Mouse (Mus musculus) forebrain, embryonic 10.5 days (tissue): ENCODE results near the gene Sdk1. TPM values are rescaled to one million over a fixed set of nuclear protein-coding genes. Genes with fewer than 3 reads are reported as not detected.
A peak's percentile ranks its signal among the peaks of the same experiment; 100 is the strongest.

ENCODE experiments used
- DNase-seq: peaks from one replicate; pipeline ENCODE4 v3.0.0-alpha.2; 2017; ENCODE audit warnings: low spot score; ENCODE audit errors: extremely low spot score
- H3K27ac ChIP-seq: fragments of 300-500 bp; sonication (generic); 2 replicates; pipeline ENCODE4 v1.5.1; 2016; ENCODE audit warnings: mild to moderate bottlenecking
- H3K27me3 ChIP-seq: fragments of 300-500 bp; sonication (generic); 2 replicates; pipeline ENCODE4 v1.6.1; 2016; ENCODE audit warnings: mild to moderate bottlenecking; ENCODE audit not compliant: poor library complexity, severe bottlenecking
- H3K36me3 ChIP-seq: fragments of 300-500 bp; sonication (generic); replicated peaks from 2 replicates; pipeline ENCODE4 v1.6.1; 2016; ENCODE audit warnings: mild to moderate bottlenecking, moderate library complexity
- H3K4me1 ChIP-seq: fragments of 300-500 bp; sonication (generic); 2 replicates; pipeline ENCODE4 v1.6.1; 2016
- H3K4me3 ChIP-seq: fragments of 300-500 bp; sonication (generic); 2 replicates; pipeline ENCODE4 v1.5.1; 2016; ENCODE audit warnings: mild to moderate bottlenecking, moderate library complexity
- H3K9me3 ChIP-seq: fragments of 300-500 bp; sonication (generic); 2 replicates; pipeline ENCODE4 v1.6.1; 2016; ENCODE audit warnings: mild to moderate bottlenecking, moderate library complexity
- WGBS: fragments of 180-500 bp; shearing (Covaris S2); methylation state at CpG from one replicate; pipeline ENCODE4 v1.1.7; 2016; 5-methylcytosine and 5-hydroxymethylcytosine counted together
- polyA plus RNA-seq: library from polyadenylated mRNA; unstranded; fragments of >200 nt; fragmentation: Nextera tagmentation; extraction: Ambion mirVana; gene quantifications from 2 replicates; pipeline ENCODE4 v1.2.1, GENCODE M21; 2016

Sdk1 gene
- polyA plus RNA-seq, 1 experiment from 2014 or later, result 0.58 TPM

DNA sequence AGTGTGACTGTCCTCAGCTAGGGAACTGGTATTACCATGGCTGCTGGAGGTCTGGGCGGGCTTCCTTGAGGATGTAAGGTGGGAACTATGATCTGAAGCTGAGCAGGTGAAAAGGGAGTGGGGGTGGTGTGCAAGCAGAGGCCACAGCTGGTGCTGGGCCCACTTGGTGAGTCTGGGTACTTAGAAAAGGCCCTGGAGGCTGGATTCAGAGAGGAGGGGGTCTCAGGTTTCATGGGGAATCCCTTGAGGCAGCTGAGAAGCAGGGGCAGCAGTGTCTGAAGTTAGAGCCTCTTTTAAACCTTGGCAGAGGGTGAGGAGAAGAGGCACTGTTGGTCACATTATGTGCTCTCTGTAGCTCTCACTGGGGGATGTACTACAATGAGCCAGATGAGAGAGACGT, 163.4 kb downstream of the Sdk1 start:
- Histone ChIP-seq H3K27ac (peak overlapping the region; percentile 25; the same call in 1 of the 2 replicates), H3K4me3 (no peak overlapping the region), H3K36me3 (no peaks in the 10 kb centered on the region), H3K4me1 (peaks cover 20% of the 10 kb centered on the region), H3K27me3 (no peaks in the 10 kb centered on the region), H3K9me3 (no peaks in the 10 kb centered on the region)
- no peak for DNase-seq
- WGBS, result 20% methylated on average over 2 of the region's 2 CpGs

- H3K4me3 ChIP-seq, result no peak overlapping the region
- H3K27me3 ChIP-seq, result no peaks in the 10 kb centered on the region
- no peaks in the 10 kb centered on the region for H3K9me3 ChIP-seq
- no peak for DNase-seq
- H3K36me3 ChIP-seq, result no peaks in the 10 kb centered on the region
- H3K4me1 ChIP-seq, result peaks cover 20% of the 10 kb centered on the region
- 76% methylated on average over 7 of the region's 7 CpGs for WGBS
- H3K27ac ChIP-seq, result no peak overlapping the region
These were observed 165.6 kb downstream of the Sdk1 start for GRCm38 (mm10) chr5:141406926-141407325.

DNA sequence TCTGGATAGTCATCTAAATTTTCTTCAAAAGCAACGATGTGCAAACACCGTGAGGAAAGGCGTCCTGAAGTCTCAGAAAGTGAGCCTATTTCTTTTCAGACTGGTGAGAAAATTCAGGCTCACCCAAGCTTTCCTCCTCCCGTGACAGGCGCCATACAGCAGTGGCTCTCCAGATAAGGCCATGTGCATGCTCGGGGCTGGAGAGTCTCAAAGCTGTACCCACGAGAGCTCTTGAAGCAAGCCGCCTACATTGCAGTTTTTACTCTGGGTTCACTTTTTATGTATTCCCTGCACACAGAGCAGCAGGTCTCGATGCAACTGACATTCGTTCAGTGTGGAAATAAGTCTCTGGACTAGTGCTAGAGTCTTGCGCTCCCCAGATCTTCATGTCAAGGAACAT, 171.7 kb downstream of the Sdk1 start:
- H3K36me3 ChIP-seq, result no peaks in the 10 kb centered on the region
- no peak overlapping the region for H3K27ac ChIP-seq
- no peaks in the 10 kb centered on the region for H3K9me3 ChIP-seq
- no peak for DNase-seq
- 0 out of 2 replicates have a peak, but pooled peaks cover 2% of the 10 kb centered on the region for H3K4me1 ChIP-seq
- no peaks in the 10 kb centered on the region for H3K27me3 ChIP-seq
- WGBS, result 83% methylated on average over 11 of the region's 11 CpGs
- no peak overlapping the region for H3K4me3 ChIP-seq

DNA sequence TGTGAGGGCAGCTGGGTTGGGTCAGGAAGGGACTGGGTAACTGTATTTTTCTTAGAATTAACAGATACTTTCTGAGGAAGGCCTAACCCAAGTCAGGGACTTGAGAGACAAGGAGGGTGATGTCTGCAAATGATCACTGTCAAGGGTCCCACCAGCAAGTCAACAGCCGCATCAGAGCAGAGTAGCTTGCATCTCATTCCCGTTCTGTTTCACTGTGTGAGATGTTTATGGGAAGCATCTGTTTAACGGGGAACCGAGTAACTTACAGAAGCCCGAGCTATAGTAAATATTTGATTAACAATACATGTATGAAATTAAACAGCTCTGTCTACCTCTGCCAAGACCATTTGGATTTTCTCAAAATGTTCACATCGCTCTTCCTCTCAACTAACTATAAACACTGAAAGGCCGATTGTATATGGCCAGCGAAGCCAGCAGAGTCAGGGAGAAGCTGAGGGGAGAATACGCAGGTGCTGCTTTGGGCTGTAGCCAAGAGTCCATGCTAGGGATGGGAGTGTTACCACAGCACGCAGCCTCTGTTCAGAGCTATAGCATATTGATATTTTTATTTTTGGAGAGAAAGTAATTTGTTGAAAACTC, 174.5 kb downstream of the Sdk1 start:
- WGBS, result 94% methylated on average over 10 of the region's 10 CpGs
- no peak for DNase-seq
- no peak overlapping the region for H3K27ac ChIP-seq
- no peak overlapping the region for H3K4me3 ChIP-seq
- no peaks in the 10 kb centered on the region for H3K27me3 ChIP-seq
- no peaks in the 10 kb centered on the region for H3K9me3 ChIP-seq
- H3K4me1 ChIP-seq, result no peaks in the 10 kb centered on the region
- no peaks in the 10 kb centered on the region for H3K36me3 ChIP-seq

GRCm38 (mm10) chr5:141428132-141428531, 186.8 kb downstream of the Sdk1 start:
- DNase-seq, result no peak
- Histone ChIP-seq H3K4me3 (no peak overlapping the region), H3K36me3 (no peaks in the 10 kb centered on the region), H3K9me3 (no peaks in the 10 kb centered on the region), H3K4me1 (peaks cover 15% of the 10 kb centered on the region), H3K27ac (no peak overlapping the region), H3K27me3 (peaks cover 9% of the 10 kb centered on the region; the same call in 1 of the 2 replicates)
- 81% methylated on average over 3 of the region's 3 CpGs for WGBS

- H3K27ac ChIP-seq, result no peak overlapping the region
- H3K9me3 ChIP-seq, result no peaks in the 10 kb centered on the region
- peaks cover 9% of the 10 kb centered on the region; the same call in 1 of the 2 replicates for H3K27me3 ChIP-seq
- WGBS, result 84% methylated on average over 2 of the region's 2 CpGs
- DNase-seq, result no peak
- H3K4me1 ChIP-seq, result peaks cover 16% of the 10 kb centered on the region
- H3K36me3 ChIP-seq, result no peaks in the 10 kb centered on the region
- H3K4me3 ChIP-seq, result no peak overlapping the region
These were observed 192.0 kb downstream of the Sdk1 start for GRCm38 (mm10) chr5:141433286-141433685.

DNA sequence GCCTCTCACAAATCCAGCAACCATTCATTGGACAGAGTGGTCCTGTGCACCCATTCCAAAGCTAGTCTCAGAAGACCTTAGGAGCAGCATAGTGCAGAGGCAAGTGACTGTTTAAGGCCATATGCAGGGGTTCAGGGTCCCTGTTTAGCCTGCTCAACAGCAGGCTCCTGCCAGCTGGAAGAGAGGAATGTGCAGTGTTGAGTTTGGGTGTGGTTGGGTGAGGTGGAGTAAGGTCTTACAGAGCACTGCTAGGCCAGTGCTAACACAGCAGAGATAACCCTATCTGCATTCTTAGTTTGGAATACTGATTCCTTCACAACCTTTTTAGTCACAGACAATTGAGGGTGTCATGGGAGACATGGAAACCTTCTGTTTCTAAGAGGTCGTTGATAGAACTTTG, 206.0 kb downstream of the Sdk1 start:
- Histone ChIP-seq H3K27me3 (no peaks in the 10 kb centered on the region), H3K9me3 (0 out of 2 replicates have a peak, but pooled peaks cover 3% of the 10 kb centered on the region), H3K4me3 (no peak overlapping the region), H3K36me3 (no peaks in the 10 kb centered on the region), H3K4me1 (no peaks in the 10 kb centered on the region), H3K27ac (no peak overlapping the region)
- DNase-seq, result no peak
- 89% methylated on average over 1 of the region's 1 CpGs for WGBS

DNA sequence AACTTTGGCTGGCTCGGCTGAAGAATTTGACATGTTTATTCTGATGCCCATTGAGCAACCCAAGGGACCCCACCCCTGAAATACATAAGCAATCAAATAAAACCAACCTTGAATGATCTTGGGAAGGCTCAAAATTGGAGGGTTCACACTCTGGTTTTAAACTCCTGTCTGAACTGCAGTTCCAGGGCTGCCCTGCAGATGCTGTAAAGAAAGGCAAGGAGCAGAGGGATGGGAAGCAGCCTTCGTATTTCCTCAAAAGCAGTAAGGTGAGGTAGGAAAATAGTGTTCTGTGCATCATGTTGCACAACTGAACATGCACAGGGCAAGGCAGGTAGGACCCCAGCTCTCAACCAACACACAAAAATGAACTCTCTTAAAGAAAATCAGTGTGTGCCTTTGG, 222.1 kb downstream of the Sdk1 start:
- Histone ChIP-seq H3K27me3 (no peaks in the 10 kb centered on the region), H3K4me3 (no peak overlapping the region), H3K27ac (no peak overlapping the region), H3K36me3 (no peaks in the 10 kb centered on the region), H3K4me1 (peaks cover 21% of the 10 kb centered on the region), H3K9me3 (no peaks in the 10 kb centered on the region)
- 83% methylated on average over 2 of the region's 2 CpGs for WGBS
- DNase-seq, result no peak

- 55% methylated on average over 5 of the region's 5 CpGs for WGBS
- Histone ChIP-seq H3K4me1 (peaks cover 20% of the 10 kb centered on the region), H3K9me3 (no peaks in the 10 kb centered on the region), H3K27me3 (no peaks in the 10 kb centered on the region), H3K36me3 (no peaks in the 10 kb centered on the region), H3K27ac (0 out of 2 replicates have a peak overlapping the region, but pooled peaks have one; percentile 15), H3K4me3 (no peak overlapping the region)
- DNase-seq, result no peak
These were observed 227.5 kb downstream of the Sdk1 start for GRCm38 (mm10) chr5:141468821-141469220.

DNA sequence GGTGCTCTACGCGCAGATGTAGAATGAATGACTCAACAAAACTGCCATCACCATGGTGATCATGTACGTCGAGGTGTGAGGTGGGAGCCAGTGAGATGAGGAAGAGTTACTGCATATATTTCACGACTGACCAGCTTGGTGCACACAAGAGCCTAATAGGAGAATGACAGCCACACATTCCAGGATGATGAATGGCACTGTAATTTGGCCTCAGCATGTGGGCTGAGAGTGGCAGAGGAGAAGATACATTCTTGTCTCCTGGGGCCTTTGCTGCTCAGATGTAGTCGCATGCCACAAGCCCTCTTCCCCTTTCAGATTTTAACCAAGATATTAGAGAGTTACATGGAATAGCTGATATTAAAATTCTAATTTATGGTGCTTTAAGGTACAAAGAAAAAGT, 264.0 kb downstream of the Sdk1 start:
- H3K36me3 ChIP-seq, result no peaks in the 10 kb centered on the region
- H3K4me1 ChIP-seq, result no peaks in the 10 kb centered on the region
- WGBS, result 86% methylated on average over 6 of the region's 6 CpGs
- no peaks in the 10 kb centered on the region for H3K27me3 ChIP-seq
- H3K9me3 ChIP-seq, result no peaks in the 10 kb centered on the region
- H3K4me3 ChIP-seq, result no peak overlapping the region
- H3K27ac ChIP-seq, result no peak overlapping the region
- no peak for DNase-seq

DNA sequence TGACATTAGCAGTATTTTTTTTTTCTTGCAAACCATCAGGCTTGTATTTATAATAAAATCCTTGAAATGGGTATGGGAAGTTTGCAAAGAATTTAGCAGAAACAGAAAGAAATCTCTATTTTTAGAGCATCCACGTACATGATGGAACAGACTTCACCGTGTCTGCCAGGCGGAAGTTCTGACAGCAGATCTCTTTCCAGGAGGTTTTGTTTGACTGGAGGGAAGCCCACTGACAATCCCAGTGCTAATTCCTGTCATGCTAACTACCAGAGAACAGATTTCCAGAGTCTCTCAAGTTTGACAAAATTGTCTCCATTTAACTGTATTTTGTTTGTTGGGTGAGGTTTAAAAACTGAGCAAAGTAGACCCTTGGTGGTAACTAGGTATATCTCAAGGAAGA, 265.1 kb downstream of the Sdk1 start:
- Histone ChIP-seq H3K4me3 (no peak overlapping the region), H3K36me3 (no peaks in the 10 kb centered on the region), H3K9me3 (no peaks in the 10 kb centered on the region), H3K4me1 (no peaks in the 10 kb centered on the region), H3K27me3 (no peaks in the 10 kb centered on the region), H3K27ac (no peak overlapping the region)
- 92% methylated on average over 3 of the region's 3 CpGs for WGBS
- DNase-seq, result no peak

DNA sequence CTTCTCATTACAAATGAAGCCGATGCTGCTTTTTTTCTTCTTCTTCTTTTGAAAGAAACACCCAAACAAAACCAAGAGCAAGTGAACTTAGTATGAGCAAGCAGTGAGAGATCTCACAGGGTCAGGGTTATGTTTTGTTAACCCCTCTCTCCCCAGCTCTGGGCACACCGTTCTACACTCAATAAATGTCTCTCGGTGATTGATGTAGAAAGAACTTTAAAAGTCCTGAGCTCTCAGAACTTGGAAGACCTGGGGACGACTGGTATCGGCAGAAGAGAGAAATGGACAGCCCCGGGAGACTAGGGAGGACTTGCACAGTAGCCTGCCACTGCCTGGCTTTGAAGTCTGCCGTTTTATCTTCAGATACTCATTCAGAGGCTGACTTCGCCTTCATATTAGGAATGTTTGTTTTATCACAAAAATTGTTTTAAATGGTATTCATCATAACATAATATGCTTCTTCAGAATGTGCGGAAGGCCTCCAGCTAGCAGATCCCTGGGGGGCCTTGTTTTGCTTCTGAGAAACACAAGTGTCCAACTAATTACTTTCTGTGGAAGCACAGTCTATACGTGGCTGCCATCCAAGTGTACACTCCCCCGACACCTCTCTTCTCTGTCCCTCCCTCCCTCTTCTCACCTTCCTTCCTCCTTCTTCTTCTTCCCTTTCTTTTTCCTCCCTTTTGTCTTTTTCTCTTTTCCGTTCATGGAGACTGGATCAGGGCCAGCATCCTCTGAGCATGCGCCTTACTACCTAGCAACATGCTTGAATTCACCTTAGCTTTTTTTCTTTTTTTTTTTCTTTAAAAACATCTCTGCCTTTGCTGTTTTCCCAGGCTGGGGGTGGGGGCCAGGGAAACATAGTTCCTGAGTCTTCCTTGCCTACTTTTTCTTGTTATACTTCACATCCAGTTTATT, 283.8 kb downstream of the Sdk1 start:
- 72% methylated on average over 13 of the region's 13 CpGs for WGBS
- no peak overlapping the region for H3K27ac ChIP-seq

GRCm38 (mm10) chr5:141540193-141540592, 298.9 kb downstream of the Sdk1 start:
- no peak overlapping the region for H3K4me3 ChIP-seq
- no peak for DNase-seq
- H3K4me1 ChIP-seq, result peaks cover 33% of the 10 kb centered on the region
- H3K27ac ChIP-seq, result no peak overlapping the region
- H3K9me3 ChIP-seq, result no peaks in the 10 kb centered on the region
- WGBS, result 59% methylated on average over 5 of the region's 5 CpGs
- H3K27me3 ChIP-seq, result no peaks in the 10 kb centered on the region
- no peaks in the 10 kb centered on the region for H3K36me3 ChIP-seq

More for the DNA sequence above, 283.8 kb downstream of the Sdk1 start:
- H3K36me3 ChIP-seq, result no peaks in the 10 kb centered on the region
- H3K4me1 ChIP-seq, result peaks cover 8% of the 10 kb centered on the region; the same call in 1 of the 2 replicates
- DNase-seq, result no peak
- H3K9me3 ChIP-seq, result no peaks in the 10 kb centered on the region
- no peak overlapping the region for H3K4me3 ChIP-seq
- H3K27me3 ChIP-seq, result no peaks in the 10 kb centered on the region
